Mouse (Mus musculus): ENCODE measurements around the gene Rasl10a. TPM values are rescaled to one million over a fixed set of nuclear protein-coding genes. Genes with fewer than 3 reads are reported as not detected.

Gene Rasl10a
- total RNA-seq, 2 experiments from 2014 or later, result 87.7 to 95.3 TPM

DNA sequence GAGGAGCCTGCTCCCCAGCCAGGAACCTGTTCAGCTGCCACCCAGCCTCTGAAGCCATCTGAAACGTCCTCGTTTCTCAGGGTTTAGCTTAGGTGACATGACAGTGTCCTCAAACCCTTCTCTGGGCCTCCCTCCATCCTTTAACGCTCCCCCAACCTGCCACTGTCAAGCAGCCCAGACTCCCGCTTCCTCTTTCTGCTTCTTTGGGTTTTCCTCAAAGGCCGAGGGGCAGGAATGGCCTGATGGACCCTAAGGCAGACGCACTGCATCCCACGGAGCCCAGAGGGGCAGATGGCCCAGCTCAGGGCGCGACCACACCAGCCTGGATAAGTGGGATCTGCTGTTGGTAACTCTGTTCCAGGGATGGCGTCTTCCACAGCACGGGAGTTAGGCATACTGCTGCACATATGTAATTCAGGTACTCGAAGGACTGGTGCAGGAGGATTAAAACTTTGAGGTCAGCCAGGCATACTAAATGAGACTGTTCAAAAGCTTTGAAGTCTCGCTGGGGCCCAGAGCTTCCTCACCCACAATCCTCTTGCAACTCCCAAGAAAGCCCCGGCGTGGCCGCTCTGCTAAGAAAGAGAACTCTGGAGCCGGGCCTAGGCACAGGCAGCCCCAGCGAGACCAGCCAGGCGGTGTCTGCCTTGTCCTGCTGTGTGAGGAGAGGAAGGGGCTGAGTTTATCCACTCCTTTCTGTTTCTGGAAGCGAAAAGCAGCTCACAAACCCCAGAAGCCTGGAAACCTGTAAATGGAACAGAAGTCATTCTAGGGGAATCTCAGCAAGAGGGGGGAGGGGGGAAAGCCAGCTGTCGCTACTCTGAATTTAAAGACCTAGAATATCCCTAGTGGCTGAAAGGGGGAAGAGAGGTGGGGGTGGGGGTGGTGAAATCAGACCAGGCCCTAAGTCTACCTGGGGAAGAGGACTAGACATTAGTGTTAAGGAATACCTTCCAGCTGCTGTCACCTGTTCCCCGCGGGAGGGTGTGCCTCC, 1.7 kb upstream of the Rasl10a start:
- peak overlapping the region; percentile 93 for H3K27ac ChIP-seq
- DNase-seq (ENCODE audit: low spot score in 2 of 2), result no peak
- peak overlapping the region; percentile 92 for H3K4me3 ChIP-seq
- TF ChIP-seq CTCF (conservative IDR thresholded peaks at IDR 0.05), result peak; percentile 48

DNA sequence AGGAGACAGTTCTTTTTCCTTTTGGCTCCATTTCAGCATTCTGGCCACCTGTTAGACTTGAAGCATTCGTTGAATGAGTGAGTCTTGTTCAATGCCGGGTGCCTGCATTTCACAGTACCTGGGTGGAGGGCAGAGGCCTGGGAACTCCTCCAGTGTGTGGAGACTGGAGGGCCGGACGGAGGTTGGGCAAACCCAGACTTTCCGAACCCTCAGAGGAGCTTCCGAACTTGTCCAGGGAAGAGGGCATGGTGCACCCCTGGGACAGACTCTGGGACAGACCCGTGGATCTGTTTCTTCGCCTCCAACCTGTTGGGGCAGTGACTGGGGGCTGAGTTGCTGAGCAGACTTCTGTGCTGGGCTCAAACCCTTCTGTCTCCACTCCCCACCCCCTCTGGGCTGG, 864 bp upstream of the Rasl10a start:
- no peak for DNase-seq (ENCODE audit: low spot score in 2 of 2)
- Histone ChIP-seq H3K27ac (peak overlapping the region; percentile 93), H3K4me3 (peak overlapping the region; percentile 92)
- no peak for TF ChIP-seq CTCF (conservative IDR thresholded peaks at IDR 0.05)

DNA sequence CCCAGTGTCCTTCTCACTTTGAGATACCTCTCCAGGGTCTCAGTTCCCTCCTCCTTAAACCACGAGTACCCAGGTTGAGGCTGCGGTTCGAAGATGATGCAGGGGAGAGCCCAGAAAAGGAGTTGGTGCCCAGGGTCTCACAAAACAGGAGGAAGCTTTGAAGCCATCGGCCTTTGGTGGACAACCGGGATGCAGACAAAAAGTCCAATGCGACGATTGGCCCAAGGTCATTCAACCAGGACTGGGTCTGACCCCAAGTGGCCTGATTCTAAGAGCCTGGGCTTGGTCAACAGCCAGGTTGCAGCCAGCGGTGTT, 430 bp upstream of the Rasl10a start:
- peak overlapping the region; percentile 92 for H3K4me3 ChIP-seq
- TF ChIP-seq CTCF (conservative IDR thresholded peaks at IDR 0.05), result no peak
- peak overlapping the region; percentile 93 for H3K27ac ChIP-seq
- no peak for DNase-seq (ENCODE audit: low spot score in 2 of 2)

DNA sequence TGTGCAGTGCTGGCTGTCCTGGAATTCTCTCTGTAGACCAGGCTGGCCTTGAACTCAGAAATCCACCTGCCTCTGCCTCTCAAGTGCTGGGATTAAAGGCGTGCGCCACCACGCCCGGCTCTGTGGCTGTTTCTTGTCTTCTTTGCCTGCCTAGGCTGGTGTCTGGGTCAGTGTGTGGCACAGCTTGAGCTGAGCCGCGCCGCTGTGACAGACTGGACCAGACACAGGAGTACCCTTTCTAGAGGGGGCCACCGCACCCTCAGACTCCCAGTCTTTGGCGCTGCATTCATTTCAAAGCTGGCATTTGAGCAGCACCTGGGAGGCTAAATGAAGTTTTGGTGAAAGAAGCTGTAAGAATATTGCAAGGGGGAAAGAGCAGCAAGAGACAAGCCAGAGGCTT, 855 bp downstream of the Rasl10a start:
- DNase-seq (ENCODE audit: low spot score in 2 of 2), result no peak
- TF ChIP-seq CTCF (conservative IDR thresholded peaks at IDR 0.05), result no peak
- Histone ChIP-seq H3K4me3 (peak overlapping the region; percentile 92), H3K27ac (peak overlapping the region; percentile 93)

DNA sequence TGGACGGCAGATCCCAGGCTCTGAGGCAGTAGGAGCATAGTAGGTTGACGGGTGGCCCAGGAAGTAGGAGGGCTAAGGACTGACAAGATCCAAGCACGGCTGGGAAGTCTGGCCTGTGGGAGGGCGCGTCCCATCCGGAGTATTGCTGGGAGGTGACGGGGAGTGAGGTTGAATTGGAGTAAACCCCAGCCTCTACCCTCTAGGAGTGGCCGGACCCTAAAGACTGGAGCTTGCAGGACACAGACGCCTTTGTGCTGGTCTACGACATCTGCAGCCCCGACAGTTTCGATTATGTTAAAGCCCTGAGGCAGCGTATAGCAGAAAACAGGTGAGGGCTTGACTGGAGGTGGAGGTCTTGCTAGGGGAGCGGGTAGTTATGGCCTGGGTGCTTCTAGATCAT, 1.3 kb downstream of the Rasl10a start:
- peak overlapping the region; percentile 93 for H3K27ac ChIP-seq
- TF ChIP-seq CTCF (conservative IDR thresholded peaks at IDR 0.05), result no peak
- H3K4me3 ChIP-seq, result peak overlapping the region; percentile 92
- DNase-seq (ENCODE audit: low spot score in 2 of 2), result no peak

- DNase-seq (ENCODE audit: low spot score in 2 of 2), result peak; percentile 69 to 82
- H3K4me3 ChIP-seq, result peak overlapping the region; percentile 92
- peak; percentile 98 for TF ChIP-seq CTCF (conservative IDR thresholded peaks at IDR 0.05)
- peak overlapping the region; percentile 93 for H3K27ac ChIP-seq
Observed at GRCm38 (mm10) chr11:5059704-5060156, 1.8 kb downstream of the Rasl10a start.

DNA sequence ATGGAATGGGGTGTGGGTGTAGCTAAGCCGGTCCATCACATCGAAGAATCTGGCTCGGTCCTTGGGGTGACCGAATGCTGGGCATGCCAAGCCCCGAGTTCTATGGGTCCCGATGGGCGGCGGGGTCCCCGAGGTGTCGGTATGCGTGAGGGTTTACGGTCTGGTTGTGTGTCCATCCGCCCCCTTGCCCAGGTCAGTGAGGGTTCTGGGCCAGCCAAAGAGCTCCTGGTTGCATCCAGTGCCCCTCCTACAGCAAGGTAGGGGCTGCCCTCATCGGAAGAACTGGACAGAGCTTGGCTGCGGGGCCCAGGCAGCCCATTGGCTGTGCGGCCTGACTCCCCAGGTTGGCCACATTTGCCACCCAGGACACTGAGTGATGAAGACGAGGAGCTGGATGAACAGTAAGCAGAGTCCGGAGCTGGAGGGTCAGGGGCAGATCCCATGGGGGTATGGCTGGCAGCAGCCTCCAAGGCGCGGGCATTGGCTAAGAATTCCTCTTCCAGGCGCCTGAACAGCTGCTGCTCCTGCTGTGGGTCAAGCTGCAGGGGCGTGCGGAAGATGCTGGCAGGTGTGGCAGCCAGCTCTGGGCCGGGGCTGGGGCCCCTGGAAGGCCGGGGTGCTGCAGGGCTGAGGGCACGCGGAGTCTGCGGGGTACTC, 3.0 kb downstream of the Rasl10a start:
- no peak for DNase-seq (ENCODE audit: low spot score in 2 of 2)

GRCm38 (mm10) chr11:5061413-5062139, 3.6 kb downstream of the Rasl10a start:
- Histone ChIP-seq H3K27ac (peak overlapping the region; percentile 93), H3K4me3 (peak overlapping the region; percentile 92)
- DNase-seq (ENCODE audit: low spot score in 2 of 2), result peak; percentile 94 to 97
- TF ChIP-seq CTCF (conservative IDR thresholded peaks at IDR 0.05), result no peak

More for the DNA sequence above, 3.0 kb downstream of the Rasl10a start:
- Histone ChIP-seq H3K27ac (peak overlapping the region; percentile 93), H3K4me3 (peak overlapping the region; percentile 92)
- TF ChIP-seq CTCF (conservative IDR thresholded peaks at IDR 0.05), result no peak

- Histone ChIP-seq H3K27ac (peak overlapping the region; percentile 93), H3K4me3 (peak overlapping the region; percentile 92)
- TF ChIP-seq CTCF (conservative IDR thresholded peaks at IDR 0.05), result no peak
- DNase-seq (ENCODE audit: low spot score in 2 of 2), result no peak
Observed at GRCm38 (mm10) chr11:5062326-5062725, 4.4 kb downstream of the Rasl10a start.

DNA sequence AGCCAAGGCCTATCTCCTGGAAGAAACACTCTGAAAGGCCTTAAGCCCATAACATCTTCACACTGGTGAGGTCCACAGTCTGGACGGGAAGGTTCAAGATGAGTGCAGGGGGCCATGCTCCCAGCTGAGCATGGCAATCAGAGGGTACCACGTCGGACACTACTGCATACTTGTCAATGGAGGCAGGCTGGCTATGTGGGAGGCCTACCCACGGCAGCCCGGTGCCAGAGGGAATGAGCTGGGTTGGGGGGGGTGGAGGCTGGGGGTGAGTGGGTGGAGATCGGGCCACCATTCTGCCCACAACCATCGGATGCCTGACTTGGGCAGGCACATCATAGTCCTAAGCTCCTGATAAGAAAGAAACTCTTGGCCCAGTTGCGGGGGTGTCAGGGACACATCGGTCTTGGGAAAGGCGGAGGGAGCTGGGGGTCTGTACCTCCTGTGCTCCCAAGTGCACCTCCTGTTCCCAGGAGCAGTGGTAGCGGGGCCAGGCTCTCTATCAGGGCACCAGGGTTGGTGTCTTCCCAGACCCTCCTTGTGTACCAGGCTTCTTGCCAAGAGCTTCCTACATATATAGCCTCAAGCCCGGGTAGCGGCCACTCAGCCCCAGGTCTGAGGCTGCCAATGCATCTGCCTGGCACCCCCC, 5.1 kb downstream of the Rasl10a start:
- TF ChIP-seq CTCF (conservative IDR thresholded peaks at IDR 0.05), result no peak
- Histone ChIP-seq H3K4me3 (peak overlapping the region; percentile 92), H3K27ac (peak overlapping the region; percentile 93)
- no peak for DNase-seq (ENCODE audit: low spot score in 2 of 2)

DNA sequence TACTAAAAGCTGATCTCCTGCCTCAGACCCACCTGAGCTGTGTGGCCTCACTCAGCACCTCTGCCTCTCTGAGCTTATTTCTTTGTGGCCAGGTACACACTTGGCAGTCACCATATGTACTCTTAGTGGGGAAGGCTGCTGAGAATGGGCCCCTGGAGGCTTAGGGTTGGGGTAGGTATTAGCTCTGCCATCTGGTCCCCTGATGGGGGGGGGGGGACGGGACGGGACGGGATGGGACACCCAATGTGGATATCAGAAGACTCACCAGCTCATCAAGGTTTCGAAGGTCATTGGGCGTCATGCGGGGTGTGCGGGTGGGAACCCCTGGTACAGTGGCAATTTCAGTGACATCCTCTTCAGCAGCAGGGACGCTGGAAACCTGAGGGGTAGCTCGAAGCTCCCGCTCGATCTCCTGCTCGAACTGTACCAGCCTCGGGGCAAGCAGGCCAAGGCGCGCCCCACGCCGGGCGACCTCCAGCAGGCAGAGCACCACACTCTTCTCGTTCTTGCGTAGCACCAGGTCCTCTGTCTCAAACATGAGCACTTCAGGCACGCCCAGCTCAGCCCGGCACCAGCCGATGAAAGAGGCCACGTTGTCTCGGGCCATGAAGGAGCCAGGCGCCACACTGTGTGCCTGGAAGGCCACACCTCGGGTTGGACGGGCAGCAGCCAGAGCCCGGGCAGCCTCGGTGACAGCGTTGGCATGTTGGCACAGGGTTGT, 5.8 kb downstream of the Rasl10a start:
- TF ChIP-seq CTCF (conservative IDR thresholded peaks at IDR 0.05), result no peak
- Histone ChIP-seq H3K4me3 (peak overlapping the region; percentile 92), H3K27ac (peak overlapping the region; percentile 93)
- DNase-seq (ENCODE audit: low spot score in 2 of 2), result no peak

All from layer of hippocampus, adult 2 months (tissue).